Mouse (Mus musculus) thymus, postnatal 10 days (tissue): Measurements from ENCODE around the gene Tmem268.

Experiments used
- DNase-seq, 2 experiments: peaks; one replicate each; pipeline ENCODE4 v3.0.0; 2021; ENCODE audit warnings: low spot score in 2 of 2

The Tmem268 gene

DNA sequence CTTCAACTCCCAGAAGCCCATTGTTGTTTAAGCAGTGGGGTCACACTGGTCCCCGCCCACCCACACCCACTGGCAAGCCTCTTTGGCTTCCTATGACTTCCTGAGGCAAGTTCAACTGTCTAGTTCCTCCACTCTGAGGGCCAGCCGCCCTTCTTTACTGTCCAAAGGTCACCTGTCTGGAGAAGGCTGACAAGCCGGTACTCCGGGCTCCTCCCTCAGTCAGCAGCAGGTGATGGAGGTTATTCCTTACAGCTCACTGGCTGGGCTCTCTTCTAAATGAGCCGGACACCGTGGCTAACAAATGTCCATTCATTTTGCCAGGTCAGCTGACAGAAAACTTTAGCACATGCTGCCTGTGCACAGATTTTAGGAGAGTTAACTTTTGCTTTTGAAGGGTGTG is 42.2 kb downstream of the Tmem268 start:
- no peak for DNase-seq

- no peak for DNase-seq
These were observed 42.7 kb downstream of the Tmem268 start for GRCm38 (mm10) chr4:63601263-63601662.

GRCm38 (mm10) chr4:63604945-63605344 is 46.4 kb downstream of the Tmem268 start, which contains the start of gene Gm11213:
Gene Gm11213, minus strand, starts transcription at chr4:63605261.
- DNase-seq: no peak

DNA sequence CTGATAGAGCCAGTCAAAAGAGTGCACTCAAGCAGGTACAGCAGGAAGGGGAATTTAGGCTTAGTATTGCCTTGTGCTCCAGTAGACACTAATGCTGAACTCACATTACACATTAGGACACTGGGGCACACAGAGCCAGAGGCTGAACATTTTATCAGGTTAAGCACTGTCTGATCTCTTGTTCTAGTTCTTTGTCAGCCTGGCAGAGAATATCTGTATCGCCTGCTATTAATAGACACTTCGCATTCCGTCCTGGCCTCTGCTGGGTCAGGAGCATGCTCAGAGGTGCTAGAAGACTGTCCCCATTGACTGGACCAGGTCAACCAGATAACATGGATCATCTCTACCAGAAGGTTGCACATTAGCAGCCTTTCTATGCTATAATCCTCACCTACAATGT is 47.0 kb downstream of the Tmem268 start:
- DNase-seq: no peak

DNA sequence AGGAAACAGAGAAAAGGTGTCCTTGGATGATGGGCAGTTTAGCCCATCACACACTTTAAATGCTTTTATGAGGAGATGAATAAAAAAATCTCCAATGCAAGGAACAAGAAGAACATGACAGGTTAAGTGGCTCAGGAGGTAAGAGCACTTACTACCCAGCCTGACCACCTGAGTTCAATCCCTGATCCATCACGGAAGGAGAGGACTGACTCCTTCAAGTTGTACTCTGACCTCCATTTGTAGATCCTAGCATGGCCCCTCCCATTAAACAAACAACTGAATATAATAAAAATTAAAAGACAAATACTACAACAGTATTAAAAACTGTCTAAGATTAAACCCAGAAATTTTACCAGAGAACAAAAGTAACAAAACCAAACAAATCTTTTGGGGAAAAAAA is 47.4 kb downstream of the Tmem268 start:
- DNase-seq: no peak

GRCm38 (mm10) chr4:63608391-63608790 is 49.8 kb downstream of the Tmem268 start:
- no peak for DNase-seq

DNA sequence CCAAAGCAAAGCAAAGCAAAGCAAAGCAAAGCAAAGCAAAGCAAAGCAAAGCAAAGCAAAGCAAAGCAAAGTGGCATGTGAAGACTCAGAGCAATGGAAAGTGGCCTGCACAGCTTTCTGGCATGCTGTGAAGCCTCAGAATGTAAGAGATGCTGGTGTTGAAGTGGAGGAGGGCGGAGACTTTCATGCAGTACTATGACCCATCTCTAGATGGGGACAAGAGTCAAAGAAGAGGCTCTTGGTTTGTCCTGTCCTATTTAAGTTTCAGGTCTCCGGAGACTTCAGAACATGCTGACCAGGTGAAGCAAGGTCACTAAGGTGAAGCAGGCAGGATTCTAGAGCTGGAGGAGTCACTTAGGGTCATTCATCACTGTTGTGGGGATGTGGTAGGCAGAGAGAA is 63.3 kb downstream of the Tmem268 start:
- DNase-seq: no peak

DNA sequence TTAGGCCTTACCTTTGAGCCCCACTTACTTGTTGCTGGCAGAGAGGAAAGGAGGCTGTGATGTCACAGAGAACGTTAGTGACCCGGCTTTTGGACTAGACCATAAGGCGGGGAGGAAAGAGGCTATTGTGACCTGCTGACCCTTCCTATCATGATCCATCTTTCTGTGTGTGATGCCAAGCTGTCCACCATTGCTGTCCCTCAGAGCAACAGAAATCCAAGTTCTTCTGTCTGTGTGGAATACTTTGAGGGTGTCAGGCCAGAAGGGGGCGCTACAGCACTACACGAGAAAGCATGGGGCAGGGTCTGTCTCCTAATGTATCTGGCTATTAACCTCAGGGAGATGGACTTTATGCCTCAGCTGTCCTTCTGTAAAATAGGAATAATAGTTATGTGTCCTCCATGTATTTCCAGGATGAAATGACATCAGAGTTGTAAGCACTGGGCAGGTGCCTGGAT is 63.8 kb downstream of the Tmem268 start, which contains the start of gene Tex48:
Tex48 (minus strand) TSS at position 51 of the 458 bp plus-strand sequence.
- DNase-seq: peak in 1 of 2 experiments; percentile 37

DNA sequence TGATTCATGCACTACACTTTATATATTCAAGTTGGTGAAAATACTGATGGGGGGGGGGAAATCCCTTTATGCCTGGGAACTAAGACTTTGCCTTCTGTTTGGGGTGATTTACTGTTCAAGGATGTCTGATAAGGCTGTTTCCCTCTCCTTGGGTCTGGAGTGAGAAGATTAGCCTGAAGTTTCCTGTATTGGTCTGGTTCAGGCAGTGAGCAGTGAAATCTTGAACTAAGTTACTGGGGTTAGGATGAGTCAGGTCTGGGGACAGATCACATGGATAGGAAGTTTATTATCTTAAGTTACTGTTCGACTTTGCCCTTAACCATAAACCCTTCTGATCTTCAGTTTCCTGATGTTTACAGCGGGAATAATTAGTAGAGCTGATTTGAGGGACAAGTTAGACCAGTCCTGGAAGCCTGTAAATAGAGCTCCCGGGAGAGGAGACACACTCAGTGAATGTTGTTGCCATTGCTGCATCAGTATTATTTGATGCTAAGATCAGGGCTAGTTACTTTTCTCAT is 67.0 kb downstream of the Tmem268 start:
- DNase-seq: no peak

DNA sequence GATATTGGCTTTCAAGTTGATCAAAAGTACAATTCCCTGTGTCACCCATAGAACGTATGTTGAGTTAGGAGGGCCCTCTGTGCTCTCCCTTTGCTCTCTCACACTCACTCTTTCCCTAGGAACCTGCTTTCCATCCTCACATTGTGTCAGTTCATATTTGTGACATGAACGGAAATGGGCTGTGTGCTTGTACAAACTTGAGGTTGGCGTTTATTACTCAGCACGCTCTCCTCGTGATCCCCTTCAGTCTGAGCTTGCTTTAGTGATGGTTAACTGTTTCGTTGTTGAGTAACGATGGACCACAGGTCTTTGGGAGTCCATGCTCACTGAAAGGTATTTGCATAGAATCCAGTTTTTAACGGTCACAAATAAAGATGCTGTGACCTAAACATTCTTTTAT is 68.5 kb downstream of the Tmem268 start:
- DNase-seq: no peak

- DNase-seq: no peak
These were observed 74.6 kb downstream of the Tmem268 start for GRCm38 (mm10) chr4:63633181-63633580.
